Mouse (Mus musculus) brain, embryonic 14.5 days (tissue): ENCODE measurements around the gene Sp2.

Experiments used
- CTCF ChIP-seq: fragments of 200-500 bp; IDR thresholded peaks from 2 replicates; pipeline ENCODE4 v1.5.1; 2012; ENCODE audit warnings: inconsistent platforms, mild to moderate bottlenecking, moderate library complexity, borderline replicate concordance; ENCODE audit not compliant: insufficient read depth, insufficient read length; ENCODE audit errors: extremely low read depth
- POLR2A ChIP-seq: fragments of 200-500 bp; IDR thresholded peaks from 2 replicates; pipeline ENCODE4 v1.6.1; 2012; ENCODE audit warnings: mild to moderate bottlenecking, inconsistent platforms, borderline replicate concordance; ENCODE audit not compliant: poor library complexity, insufficient read depth, insufficient read length, severe bottlenecking; ENCODE audit errors: extremely low read depth

DNA sequence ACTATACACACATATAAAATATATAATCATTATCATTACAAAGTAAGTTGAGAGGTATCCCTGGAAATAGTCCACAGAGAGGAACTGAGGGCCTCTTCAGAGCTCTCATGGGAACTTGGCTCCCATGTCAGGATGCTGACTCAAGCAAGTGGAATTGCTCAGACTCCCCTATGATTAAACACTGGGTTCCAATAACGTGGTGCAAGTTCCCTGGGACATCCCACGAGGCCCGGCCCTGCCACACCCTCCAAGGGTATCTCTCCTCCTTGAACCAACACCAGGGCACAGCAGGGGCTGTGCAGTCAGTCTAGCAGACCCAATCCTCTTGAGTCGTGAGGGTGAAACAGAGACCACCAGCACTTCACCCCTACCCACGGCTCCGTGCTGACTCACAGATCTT is 63.8 kb downstream of the Sp2 start:
- TF ChIP-seq CTCF (no peak), POLR2A (no peak)
